In the genomic region with DNA sequence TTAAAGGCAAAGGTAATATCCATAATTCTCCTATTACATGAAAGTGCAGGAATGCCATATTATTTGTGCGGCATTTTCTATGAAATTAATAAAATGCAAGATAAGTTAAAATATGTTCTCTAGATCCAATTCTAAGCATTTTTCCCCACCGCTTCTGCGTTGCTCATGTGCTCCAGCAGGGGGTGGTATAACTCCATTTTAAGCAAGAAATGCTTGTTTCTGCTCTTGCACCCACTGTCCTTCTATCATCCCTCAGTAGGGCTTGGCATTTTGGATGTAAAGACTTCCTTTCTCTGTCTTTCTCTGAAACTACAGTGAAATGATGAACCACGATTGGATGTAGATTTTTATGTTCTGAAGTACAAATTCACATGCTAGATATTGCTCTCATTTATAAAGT, we compare ENCODE assay signal across 8 mouse cellular contexts. TPM values are rescaled to one million over a fixed set of nuclear protein-coding genes. Genes with fewer than 3 reads are reported as not detected.
A peak's percentile ranks its signal among the peaks of the same experiment; 100 is the strongest.
DNase-seq lines count a peak whose midpoint lies in the region; ATAC-seq lines count a peak whose summit lies in the region.

No protein-coding gene starts in this region.

- H3K4me2 ChIP-seq in midbrain, embryonic 15.5 days = peak overlapping the region; percentile 72

- ATAC-seq in midbrain, embryonic 15.5 days (replicated peaks) = peak; percentile 61

- no peaks in the 10 kb centered on the region for H3K36me3 ChIP-seq in midbrain, embryonic 15.5 days (replicated peaks)

- peak; percentile 4 to 41 for DNase-seq in heart, postnatal 14 days
- DNase-seq in heart, adult 11 months = no peak
- peak; percentile 33 for DNase-seq in MEL-GATA-1-ER (ENCODE audit: extremely low read depth, low read depth)
- peak; percentile 69 to 79 for DNase-seq in cerebellum, postnatal 36 days
- DNase-seq in frontal cortex, postnatal 25 days (ENCODE audit: low spot score in 2 of 2) = peak; percentile 42 to 71
- peak; percentile 75 to 92 for DNase-seq in layer of hippocampus, postnatal 14 days (ENCODE audit: low spot score in 2 of 2)
- no peak for DNase-seq in spleen, postnatal 14 days (ENCODE audit: low spot score in 2 of 2)

- intact Hi-C loops in heart, postnatal 14 days (cut with DNase I) = loop anchor here (2.0 kb wide), 1 partner anchor 83 kb away; no protein-coding TSS in a partner anchor

- no peaks in the 10 kb centered on the region for H3K27me3 ChIP-seq in midbrain, embryonic 15.5 days (replicated peaks)

- H3K9ac ChIP-seq in midbrain, embryonic 15.5 days = peak overlapping the region; percentile 70

- no peaks in the 10 kb centered on the region for H3K9me3 ChIP-seq in midbrain, embryonic 15.5 days

- peak overlapping the region; percentile 76 for H3K4me3 ChIP-seq in midbrain, embryonic 15.5 days

- 2% methylated on average over 4 of the region's 4 CpGs for WGBS in midbrain, embryonic 15.5 days

- peaks cover 15% of the 10 kb centered on the region for H3K4me1 ChIP-seq in midbrain, embryonic 15.5 days

- peak overlapping the region; percentile 90 for H3K27ac ChIP-seq in midbrain, embryonic 15.5 days

RNA-seq across cellular contexts. Expression of gene Ncam2, which starts 1.5 kb away (rescaled TPM):
- under 1 TPM; 0.07 to 0.10 TPM for total RNA-seq in heart, postnatal 14 days (2021)
- 10 to 100 TPM; 55.3 to 57.9 TPM for total RNA-seq in layer of hippocampus, postnatal 14 days (2021)
- 22.8 and 25.7 TPM in 2 replicates for polyA plus RNA-seq in midbrain, embryonic 15.5 days (2015; fragmentation: Nextera tagmentation; extraction: Ambion mirVana)

Comparison
In these comparisons a context has a peak if more than half of its experiments do, and no peak if none do; other contexts are left out.
1. DNase-seq: peak in heart, postnatal 14 days (2 of 2), MEL-GATA-1-ER (single experiment), cerebellum, postnatal 36 days (2 of 2), frontal cortex, postnatal 25 days (2 of 2) and layer of hippocampus, postnatal 14 days (2 of 2); none in heart, adult 11 months (single experiment) and spleen, postnatal 14 days (0 of 2).
2. RNA of gene Ncam2, which starts 1.5 kb away (total RNA-seq): 55.3 to 57.9 TPM in layer of hippocampus, postnatal 14 days; 0.07 to 0.10 TPM in heart, postnatal 14 days; every median in the first group is over 10 times any median in the second.